Mouse (Mus musculus) ES-Bruce4 (cell line): ENCODE results near the gene Tbc1d1.

ENCODE experiments used
- CTCF ChIP-seq: IDR thresholded peaks from one replicate; pipeline ENCODE4 v1.8.1; 2011; ENCODE audit warnings: low read depth, low read length
- EP300 ChIP-seq: IDR thresholded peaks from 2 replicates; pipeline ENCODE4 v1.6.1; 2011; ENCODE audit warnings: low read depth, low read length; ENCODE audit not compliant: insufficient read depth
- POLR2A ChIP-seq: IDR thresholded peaks from one replicate; pipeline ENCODE4 v1.8.1; 2011; ENCODE audit warnings: low read length; ENCODE audit not compliant: insufficient read depth

- no peak for TF ChIP-seq CTCF
- no peak for TF ChIP-seq POLR2A
- no peak for TF ChIP-seq EP300
Observed at GRCm38 (mm10) chr5:64280191-64280590, 124.1 kb downstream of the Tbc1d1 start.
